Mouse (Mus musculus) kidney, adult 2 months (tissue): ENCODE results near the gene Cacnb4. TPM values are rescaled to one million over a fixed set of nuclear protein-coding genes. Genes with fewer than 3 reads are reported as not detected.
A peak's percentile ranks its signal among the peaks of the same experiment; 100 is the strongest.

Experiments used
- DNase-seq: peaks from one replicate; pipeline ENCODE4 v3.0.0; 2021
- H3K27ac ChIP-seq: fragments of 200-500 bp; 2 replicates; pipeline ENCODE4 v1.5.1; 2012; ENCODE audit warnings: low read depth, low read length, control low read depth, inconsistent platforms; ENCODE audit not compliant: insufficient read depth
- H3K27me3 ChIP-seq: fragments of 200-500 bp; replicated peaks from 2 replicates; pipeline ENCODE4 v1.6.1; 2012; ENCODE audit warnings: mild to moderate bottlenecking, moderate library complexity, low read length, inconsistent platforms; ENCODE audit not compliant: control insufficient read depth, insufficient read depth
- H3K36me3 ChIP-seq: fragments of 200-500 bp; 2 replicates; pipeline ENCODE4 v1.6.1; 2012; ENCODE audit warnings: mild to moderate bottlenecking, moderate library complexity, low read length, inconsistent platforms; ENCODE audit not compliant: control insufficient read depth, insufficient read depth
- H3K4me1 ChIP-seq: fragments of 200-500 bp; 2 replicates; pipeline ENCODE4 v1.6.1; 2011; ENCODE audit warnings: low read length; ENCODE audit not compliant: control insufficient read depth, insufficient read depth
- H3K4me3 ChIP-seq: fragments of 200-500 bp; 2 replicates; pipeline ENCODE4 v1.5.1; 2011; ENCODE audit warnings: mild to moderate bottlenecking, low read depth, low read length, control low read depth; ENCODE audit not compliant: insufficient read depth
- CTCF ChIP-seq: fragments of 200-500 bp; conservative IDR thresholded peaks from 2 replicates; pipeline ENCODE4 v1.5.1; 2011; ENCODE audit warnings: low read depth, mild to moderate bottlenecking, control low read depth, low read length, moderate library complexity, mixed read lengths; ENCODE audit not compliant: insufficient read depth, insufficient read length
- POLR2A ChIP-seq: fragments of 200-500 bp; IDR thresholded peaks from one replicate; pipeline ENCODE4 v1.6.1; 2011; ENCODE audit warnings: low read depth, low read length, control low read depth
- WGBS: fragments of 180-500 bp; shearing (Covaris S2); methylation state at CpG from one replicate; pipeline ENCODE4 v1.1.7; 2018; 5-methylcytosine and 5-hydroxymethylcytosine counted together
- polyA plus RNA-seq: library from polyadenylated mRNA; depleted of rRNA; stranded (reverse); fragments of >200 nt; gene quantifications from 2 replicates; pipeline ENCODE4 v1.2.3, GENCODE M21; 2012

Cacnb4 gene
- polyA plus RNA-seq, 1 experiment = 1.0 TPM

DNA sequence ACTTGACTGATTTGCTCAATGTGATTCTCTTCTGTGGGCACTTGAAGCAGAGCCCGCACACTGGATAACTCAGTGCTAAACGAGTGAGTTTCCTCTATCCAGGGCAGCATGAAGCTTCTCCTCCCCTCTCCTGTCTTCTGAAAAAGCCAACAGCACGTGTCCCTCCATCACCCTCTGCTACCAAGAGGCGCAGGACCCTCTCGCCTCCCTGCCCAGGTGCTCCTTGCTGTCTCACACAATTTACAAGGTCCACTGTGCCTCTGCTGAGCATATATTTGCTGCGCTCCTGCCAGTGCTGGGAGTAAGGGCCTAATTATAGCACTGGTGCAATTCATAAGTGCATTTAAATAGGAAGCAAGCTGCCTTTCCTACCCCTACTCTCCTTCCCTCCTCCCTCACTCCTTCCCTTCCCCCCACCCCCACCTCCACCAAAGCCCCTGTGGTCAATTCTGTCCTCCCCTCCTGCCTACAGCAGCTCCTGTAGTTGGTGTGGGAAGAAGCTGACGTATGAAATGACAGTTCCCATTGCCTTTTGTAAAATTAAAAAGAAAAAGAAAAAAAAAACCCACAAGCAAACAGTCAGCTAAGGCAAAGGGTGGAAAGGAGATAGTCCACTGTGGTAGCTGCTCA lies 86.2 kb downstream of the Cacnb4 start:
- no peak overlapping the region for H3K4me3 ChIP-seq
- no peaks in the 10 kb centered on the region for H3K27me3 ChIP-seq
- no peaks in the 10 kb centered on the region for H3K36me3 ChIP-seq
- DNase-seq = no peak
- H3K4me1 ChIP-seq = no peaks in the 10 kb centered on the region; the same call in 1 of the 2 replicates
- no peak for TF ChIP-seq POLR2A
- no peak for TF ChIP-seq CTCF
- 78% methylated on average over 7 of the region's 7 CpGs for WGBS
- no peak overlapping the region for H3K27ac ChIP-seq

DNA sequence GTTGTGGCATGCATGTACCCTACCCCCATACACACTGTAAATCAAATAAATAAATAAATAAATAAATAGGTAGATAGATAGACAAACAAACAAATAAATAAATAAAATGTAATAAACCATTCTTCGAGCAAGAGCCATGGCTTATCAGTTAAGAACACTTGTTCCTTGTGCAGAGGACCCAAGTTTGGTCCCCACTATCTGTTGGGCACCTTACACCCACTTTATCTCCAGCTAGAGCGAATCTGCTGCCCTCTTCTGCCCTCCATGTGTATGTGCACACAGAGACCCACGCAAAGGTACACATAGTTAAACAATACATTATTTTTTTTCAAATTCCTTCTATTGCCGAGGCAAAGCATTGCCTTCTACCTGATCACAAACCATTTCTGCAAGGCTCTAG lies 87.1 kb downstream of the Cacnb4 start:
- 98% methylated on average over 4 of the region's 4 CpGs for WGBS
- H3K27ac ChIP-seq = no peak overlapping the region
- no peaks in the 10 kb centered on the region for H3K27me3 ChIP-seq
- no peaks in the 10 kb centered on the region; the same call in 1 of the 2 replicates for H3K4me1 ChIP-seq
- H3K36me3 ChIP-seq = no peaks in the 10 kb centered on the region
- TF ChIP-seq POLR2A = no peak
- peak; percentile 43 for TF ChIP-seq CTCF
- no peak for DNase-seq
- no peak overlapping the region for H3K4me3 ChIP-seq

DNA sequence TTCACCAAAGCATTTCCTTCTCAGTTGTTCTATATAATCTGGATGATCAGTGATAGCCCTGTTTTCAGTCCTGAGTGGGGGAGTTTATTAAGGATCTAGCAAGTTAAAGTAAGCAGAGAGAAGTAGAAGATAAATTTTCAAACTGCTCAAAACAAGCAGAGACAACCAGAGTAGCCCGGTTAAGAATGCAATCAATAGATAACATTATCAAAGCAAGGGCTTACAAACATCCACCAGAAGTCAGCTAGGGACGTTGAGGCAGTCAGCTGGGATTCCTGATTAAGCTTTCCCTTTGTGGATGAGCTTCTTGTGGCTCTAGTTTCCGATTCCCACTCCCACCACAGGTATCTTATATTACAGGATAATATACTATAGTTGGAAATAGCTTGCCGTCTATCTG lies 91.2 kb downstream of the Cacnb4 start:
- Histone ChIP-seq H3K4me3 (no peak overlapping the region), H3K27me3 (no peaks in the 10 kb centered on the region), H3K36me3 (no peaks in the 10 kb centered on the region), H3K27ac (no peak overlapping the region), H3K4me1 (peaks cover 3% of the 10 kb centered on the region; the same call in 1 of the 2 replicates)
- 72% methylated on average over 4 of the region's 4 CpGs for WGBS
- DNase-seq = no peak
- no peak for TF ChIP-seq POLR2A
- no peak for TF ChIP-seq CTCF

DNA sequence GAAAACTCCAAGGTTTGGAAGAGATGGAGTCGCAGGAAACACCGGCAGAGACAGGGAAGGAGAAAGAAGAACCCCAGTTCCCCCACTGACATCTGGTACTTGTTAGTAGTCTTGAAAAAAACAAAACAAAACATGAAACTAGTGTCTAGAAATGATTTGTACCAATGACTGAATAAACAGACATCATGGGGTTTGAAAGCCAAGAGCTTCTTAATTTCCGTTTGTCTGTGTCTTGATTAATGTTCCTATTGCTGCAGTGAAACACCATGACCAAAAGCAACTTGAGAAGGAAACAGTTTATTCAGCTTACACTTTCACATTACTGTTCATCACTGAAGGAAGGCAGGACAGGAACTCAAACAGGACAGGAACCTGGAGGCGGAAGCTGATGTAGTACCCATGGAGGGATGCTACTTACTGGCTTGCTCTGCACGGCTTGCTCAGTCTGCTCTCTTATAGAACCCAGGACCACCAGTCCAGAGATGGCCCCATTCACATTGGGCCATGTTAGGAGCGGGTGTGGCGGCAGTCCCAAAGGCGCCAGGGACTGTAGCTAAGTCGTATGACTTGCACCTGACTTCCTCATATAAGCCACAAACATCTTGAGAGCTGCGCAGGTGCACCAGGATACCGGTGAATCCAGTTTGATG lies 95.4 kb downstream of the Cacnb4 start:
- Histone ChIP-seq H3K27ac (0 out of 2 replicates have a peak overlapping the region, but pooled peaks have one; percentile 26), H3K27me3 (no peaks in the 10 kb centered on the region), H3K4me1 (peaks cover 16% of the 10 kb centered on the region), H3K4me3 (no peak overlapping the region), H3K36me3 (no peaks in the 10 kb centered on the region)
- no peak for TF ChIP-seq CTCF
- TF ChIP-seq POLR2A = no peak
- WGBS = 79% methylated on average over 11 of the region's 11 CpGs
- DNase-seq = peak; percentile 46

DNA sequence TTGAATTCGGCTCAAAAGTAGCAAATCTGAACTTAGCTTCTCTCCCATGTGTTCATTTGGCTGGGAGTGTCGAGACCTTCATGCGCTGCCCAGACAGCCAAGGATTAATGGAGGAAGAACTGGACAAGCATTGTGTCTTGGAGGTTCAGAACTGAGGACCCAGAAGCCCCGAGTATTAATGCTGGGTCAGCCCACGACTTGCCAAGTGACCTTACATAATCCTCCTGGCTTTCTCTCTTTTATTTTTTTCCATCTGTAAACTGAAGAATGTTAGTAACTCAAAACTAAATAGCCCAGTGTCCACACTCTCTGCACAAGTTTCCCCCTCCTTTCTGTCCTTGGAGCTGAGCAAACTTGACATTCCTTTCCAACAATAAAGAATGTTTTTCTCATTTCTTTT lies 95.9 kb downstream of the Cacnb4 start:
- Histone ChIP-seq H3K36me3 (no peaks in the 10 kb centered on the region), H3K4me3 (no peak overlapping the region), H3K27me3 (no peaks in the 10 kb centered on the region), H3K27ac (peak overlapping the region; percentile 59; the same call in 1 of the 2 replicates), H3K4me1 (peaks cover 19% of the 10 kb centered on the region)
- WGBS = 26% methylated on average over 5 of the region's 5 CpGs
- no peak for TF ChIP-seq POLR2A
- peak; percentile 72 for DNase-seq

DNA sequence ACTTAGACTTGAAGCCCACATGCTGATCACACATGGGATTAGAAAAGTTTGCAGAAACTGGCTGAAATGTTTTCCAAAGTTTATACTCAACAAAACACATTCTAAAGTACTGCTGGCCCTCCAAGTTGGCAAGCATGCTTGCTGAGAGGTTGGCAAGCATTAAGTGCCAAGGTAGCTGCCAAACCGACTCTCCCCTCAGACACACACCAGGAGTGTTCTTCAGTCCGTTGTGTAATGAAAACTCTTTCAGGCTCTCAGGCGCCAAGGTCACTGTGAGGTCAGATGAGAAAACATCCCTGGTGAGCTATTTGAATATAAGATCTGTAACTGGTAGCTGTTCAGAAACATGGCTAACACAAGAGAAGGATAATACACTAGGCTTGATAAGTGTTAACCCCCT lies 97.8 kb downstream of the Cacnb4 start:
- Histone ChIP-seq H3K36me3 (no peaks in the 10 kb centered on the region), H3K4me1 (peaks cover 19% of the 10 kb centered on the region), H3K27ac (no peak overlapping the region), H3K4me3 (no peak overlapping the region), H3K27me3 (no peaks in the 10 kb centered on the region)
- WGBS = 39% methylated on average over 3 of the region's 3 CpGs
- TF ChIP-seq POLR2A (no peak), CTCF (no peak)
- peak; percentile 86 for DNase-seq

DNA sequence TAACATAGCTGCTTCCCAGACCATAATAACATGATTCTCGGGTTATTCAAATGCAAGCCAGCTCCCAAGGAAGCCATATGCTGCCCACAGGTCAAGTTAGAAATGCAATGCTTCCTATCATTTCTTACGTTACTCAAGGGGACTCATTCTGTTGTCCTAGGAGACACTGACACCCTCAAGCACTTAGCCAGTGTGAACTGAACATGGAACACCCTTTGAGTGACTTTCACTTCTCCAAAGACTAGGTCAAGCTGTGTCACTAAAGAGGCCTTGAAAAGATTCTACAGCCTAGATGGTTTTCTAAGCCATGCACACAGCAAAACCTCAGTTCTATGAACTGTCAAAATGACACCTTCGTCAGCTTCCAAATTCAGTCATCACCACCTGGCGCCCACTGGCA lies 98.9 kb downstream of the Cacnb4 start:
- H3K4me1 ChIP-seq = peaks cover 19% of the 10 kb centered on the region
- no peak for TF ChIP-seq CTCF
- TF ChIP-seq POLR2A = no peak
- DNase-seq = no peak
- H3K36me3 ChIP-seq = no peaks in the 10 kb centered on the region
- WGBS = 80% methylated on average over 4 of the region's 4 CpGs
- H3K27ac ChIP-seq = no peak overlapping the region
- H3K4me3 ChIP-seq = no peak overlapping the region
- H3K27me3 ChIP-seq = no peaks in the 10 kb centered on the region
